Mouse (Mus musculus) erythroid progenitor cell, adult 5-6 weeks (primary cell): Measurements from ENCODE around the gene Psma1. TPM values are rescaled to one million over a fixed set of nuclear protein-coding genes. Genes with fewer than 3 reads are reported as not detected.

Source experiments
- ATAC-seq: replicated peaks from 2 replicates; pipeline ENCODE4 v1.8.0; 2016; ENCODE audit warnings: moderate number of reproducible peaks, mild to moderate bottlenecking, moderate TSS enrichment, inconsistent platforms; ENCODE audit not compliant: poor library complexity, low FRiP score, severe bottlenecking
- total RNA-seq, 2 experiments: library from RNA; stranded (forward) in 1 of 2; stranded (reverse) in 1 of 2; fragments of 150-400 nt in 1 of 2; fragments of 186-747, 209-891 nt in 1 of 2; gene quantifications; 2 replicates each; pipeline versions ENCODE4 v1.2.3 to v1.2.4; 2015 to 2017; ENCODE audit warnings: low replicate concordance in 2 of 2

The Psma1 gene
- total RNA-seq (2015; ENCODE audit: low replicate concordance) (183 and 212 TPM in 2 replicates), total RNA-seq (2017; ENCODE audit: low replicate concordance) (102 and 114 TPM in 2 replicates)

DNA sequence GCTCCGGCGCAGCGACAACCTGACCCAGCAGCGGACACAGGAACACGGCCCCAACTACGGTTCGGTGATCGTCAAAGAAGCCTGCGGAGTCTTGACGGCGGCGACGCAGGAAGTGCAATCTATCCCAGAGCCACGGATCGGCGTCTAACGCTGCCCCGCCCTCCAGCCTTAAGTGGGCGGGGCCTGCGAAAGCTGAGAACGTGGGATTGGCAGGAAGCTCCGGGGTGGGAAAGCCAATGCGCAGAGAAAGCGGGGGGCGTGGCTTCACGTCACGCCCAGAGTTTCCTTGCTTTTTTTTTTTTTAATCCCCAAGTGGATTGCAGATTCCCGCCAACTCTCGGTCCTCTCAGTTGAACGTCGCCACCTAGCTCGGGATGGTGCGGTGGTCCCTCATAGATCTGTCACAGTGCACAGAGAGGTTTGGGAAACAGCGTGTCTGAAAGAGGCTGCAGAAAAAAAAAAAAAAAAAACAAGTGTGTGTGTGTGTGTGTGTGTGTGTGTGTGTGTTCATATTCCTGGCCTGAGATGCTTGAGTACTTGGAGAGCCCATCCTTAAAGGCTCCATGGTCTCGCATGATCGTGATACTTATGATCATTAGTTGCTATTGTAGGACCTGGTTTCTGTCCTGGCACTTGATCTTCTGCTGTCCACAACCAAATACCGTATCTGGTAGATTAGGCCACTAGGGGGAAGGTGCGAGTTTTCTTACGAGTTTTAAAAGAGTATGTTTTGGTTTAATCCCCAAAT is at the start of gene Psma1:
Psma1 (minus strand) TSS at position 114 of the 748 bp plus-strand sequence.
- peak; percentile 93 for ATAC-seq

DNA sequence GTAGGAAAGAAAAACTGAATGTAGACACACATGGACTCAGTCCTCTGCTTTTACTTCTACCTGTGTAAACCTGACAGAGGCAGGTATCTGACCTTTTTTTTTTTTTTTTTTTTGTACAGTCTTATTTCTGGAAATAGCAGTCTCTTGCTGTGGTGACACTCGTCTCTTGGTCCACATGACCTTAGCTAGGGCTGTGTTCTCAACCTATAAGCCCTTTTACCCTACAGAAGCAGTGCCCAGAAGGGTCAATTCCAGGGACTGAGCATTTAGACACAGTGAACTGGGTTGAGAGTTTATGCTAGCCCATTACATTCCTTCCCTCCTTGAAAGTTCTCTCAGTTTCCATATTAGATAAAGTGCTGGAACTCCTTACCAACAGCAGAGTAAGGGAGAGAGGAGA is 47.6 kb upstream of the Psma1 start:
- no peak for ATAC-seq

DNA sequence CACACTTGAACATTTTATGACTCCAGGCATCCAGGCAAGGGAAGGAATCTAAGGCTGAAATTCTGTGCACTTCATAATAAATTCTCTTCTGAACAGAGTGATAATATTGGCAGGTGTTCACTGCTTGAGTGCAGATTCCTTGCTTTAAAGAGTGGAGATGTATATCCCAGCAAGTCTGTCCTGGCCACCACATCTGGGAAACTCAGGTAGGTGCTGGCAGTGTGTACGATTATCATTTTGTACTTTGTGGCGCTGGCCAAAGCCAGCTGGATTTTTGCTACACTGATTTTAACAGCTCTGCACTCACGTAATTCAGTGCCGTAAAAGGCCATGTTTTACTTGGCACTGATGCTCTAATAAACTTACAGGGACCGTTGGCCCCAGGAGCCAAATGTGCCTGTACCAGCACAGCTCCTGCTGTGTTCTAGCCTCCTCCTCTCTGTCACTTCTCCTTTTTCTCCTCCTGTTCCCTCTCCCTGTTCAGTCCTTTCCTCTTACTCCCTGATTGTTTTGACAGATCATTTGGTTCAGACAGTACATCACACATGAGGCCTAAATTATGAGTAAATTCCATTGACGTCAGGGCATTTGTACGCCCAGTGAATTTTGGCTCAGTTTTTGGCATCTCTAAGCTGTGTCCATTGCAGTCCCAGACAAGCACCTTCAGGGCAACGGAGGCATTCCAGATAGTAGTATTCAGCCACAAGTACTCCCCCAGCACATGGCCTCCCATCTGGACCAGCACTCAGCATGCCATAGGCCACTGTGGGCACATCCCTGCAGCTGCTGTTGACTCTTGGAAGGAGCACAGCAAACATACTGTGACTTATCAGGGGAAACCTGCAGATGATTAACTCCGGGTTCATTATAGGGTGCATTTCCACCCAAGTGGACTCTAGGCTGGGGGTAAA is 46.9 kb upstream of the Psma1 start:
- no peak for ATAC-seq

GRCm38 (mm10) chr7:114321694-114322372 is 45.9 kb upstream of the Psma1 start:
- no peak for ATAC-seq

DNA sequence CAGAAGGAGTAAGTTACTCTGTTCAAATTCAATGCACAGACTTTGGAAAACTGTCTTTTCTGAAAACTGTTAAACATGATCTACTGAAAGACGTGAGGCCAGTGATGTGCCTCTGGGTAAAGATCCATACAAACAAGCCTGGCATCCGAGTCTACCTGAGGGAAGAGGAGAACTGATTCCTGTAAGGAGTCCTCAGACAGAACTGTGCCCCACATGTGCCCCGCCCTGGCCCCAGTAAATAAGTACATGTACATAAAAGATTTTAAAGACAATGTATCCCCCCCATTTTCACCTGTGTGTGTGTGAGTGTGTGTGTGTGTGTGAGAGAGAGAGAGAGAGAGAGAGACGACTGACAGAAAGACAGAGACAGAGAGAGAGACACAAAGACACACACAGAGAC is 42.0 kb upstream of the Psma1 start:
- ATAC-seq: no peak

GRCm38 (mm10) chr7:114317389-114317792 is 41.5 kb upstream of the Psma1 start:
- ATAC-seq: no peak

- no peak for ATAC-seq
These were observed 40.5 kb upstream of the Psma1 start for GRCm38 (mm10) chr7:114316361-114316871.

DNA sequence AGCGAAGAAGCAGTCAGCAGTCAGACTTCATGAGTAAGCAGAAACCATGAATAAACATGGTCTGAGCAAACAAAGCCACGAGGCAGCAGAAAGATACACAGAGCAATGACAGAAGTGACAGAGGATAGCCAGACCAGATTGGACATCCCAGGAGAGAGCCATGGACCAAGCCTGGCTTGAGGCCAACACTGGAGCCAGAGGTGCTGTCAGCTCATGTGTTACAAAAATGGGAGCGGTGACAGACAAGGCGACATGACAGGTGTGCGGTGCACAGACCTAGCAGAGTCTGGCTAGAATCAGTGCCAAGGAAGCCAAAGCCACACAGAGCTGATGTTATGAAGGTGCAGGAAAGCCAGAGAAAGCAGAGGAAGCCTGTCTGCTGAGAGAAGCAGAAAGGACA is 35.3 kb upstream of the Psma1 start:
- ATAC-seq: no peak

DNA sequence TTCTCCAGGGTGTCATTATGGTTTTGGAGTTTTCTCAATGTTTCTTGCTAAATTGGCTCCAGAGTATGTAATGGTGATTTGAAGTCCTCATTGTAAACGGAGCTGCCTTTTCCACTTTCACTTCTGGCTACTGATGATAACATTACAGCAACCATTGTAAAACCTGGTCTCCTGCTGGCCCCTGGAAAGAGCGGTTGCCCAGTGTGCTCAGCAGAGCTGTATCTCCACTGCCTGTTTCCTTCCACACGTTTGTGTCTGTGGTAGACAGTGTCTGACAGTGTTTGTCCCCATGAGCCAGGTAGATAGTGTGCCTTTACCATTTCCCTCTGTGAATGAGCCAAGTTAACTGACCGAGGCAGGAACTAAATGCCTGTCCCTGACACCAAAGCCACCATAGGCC is 33.1 kb upstream of the Psma1 start:
- no peak for ATAC-seq

- no peak for ATAC-seq
These were observed 25.4 kb upstream of the Psma1 start for GRCm38 (mm10) chr7:114301293-114301782.

DNA sequence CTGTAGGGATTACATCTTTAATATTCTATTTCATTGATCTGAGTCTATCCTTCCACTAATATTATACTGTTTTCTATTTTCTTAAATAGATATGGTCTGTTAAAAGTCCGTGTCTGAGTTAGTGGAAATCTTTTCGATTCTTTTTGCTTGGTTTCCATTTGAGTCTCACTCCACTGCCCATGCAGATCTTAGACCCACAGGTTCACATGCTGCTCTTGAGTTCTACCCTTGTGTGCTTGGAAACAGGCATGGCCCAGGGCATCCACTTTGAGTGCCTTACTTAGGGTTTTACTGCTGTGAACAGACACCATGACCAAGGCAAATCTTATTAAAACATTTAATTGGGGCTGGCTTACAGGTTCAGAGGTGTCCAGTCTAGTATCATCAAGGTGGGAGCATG is 24.9 kb upstream of the Psma1 start:
- no peak for ATAC-seq

DNA sequence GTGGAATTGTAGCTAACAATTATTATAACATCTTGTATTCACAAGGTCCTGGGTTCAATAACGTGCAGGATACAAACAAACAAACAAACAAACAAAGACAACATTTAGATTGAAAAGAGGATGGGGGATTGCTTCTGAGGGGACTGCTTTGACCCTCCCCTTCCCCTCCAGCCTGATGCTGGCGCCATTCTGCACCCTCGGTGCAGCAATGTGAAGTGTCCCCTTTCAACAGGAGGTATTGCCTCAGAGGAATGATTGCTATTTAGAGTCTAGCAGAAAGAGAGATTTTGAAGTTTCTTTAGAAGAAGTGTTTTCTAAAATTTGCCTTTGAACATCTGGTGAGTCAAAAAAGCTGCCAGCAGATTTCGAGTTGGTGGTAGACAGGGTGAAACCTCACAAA is 23.3 kb upstream of the Psma1 start:
- no peak for ATAC-seq

- ATAC-seq: no peak
These were observed 18.8 kb upstream of the Psma1 start for GRCm38 (mm10) chr7:114294698-114295097.

- no peak for ATAC-seq
These were observed 18.0 kb upstream of the Psma1 start for GRCm38 (mm10) chr7:114293903-114294302.

- no peak for ATAC-seq
These were observed 16.6 kb upstream of the Psma1 start for GRCm38 (mm10) chr7:114292501-114292971.

- ATAC-seq: 0 out of 2 replicates have a peak, but pooled peaks have one; percentile 41
These were observed 15.8 kb upstream of the Psma1 start for GRCm38 (mm10) chr7:114291461-114292335.

DNA sequence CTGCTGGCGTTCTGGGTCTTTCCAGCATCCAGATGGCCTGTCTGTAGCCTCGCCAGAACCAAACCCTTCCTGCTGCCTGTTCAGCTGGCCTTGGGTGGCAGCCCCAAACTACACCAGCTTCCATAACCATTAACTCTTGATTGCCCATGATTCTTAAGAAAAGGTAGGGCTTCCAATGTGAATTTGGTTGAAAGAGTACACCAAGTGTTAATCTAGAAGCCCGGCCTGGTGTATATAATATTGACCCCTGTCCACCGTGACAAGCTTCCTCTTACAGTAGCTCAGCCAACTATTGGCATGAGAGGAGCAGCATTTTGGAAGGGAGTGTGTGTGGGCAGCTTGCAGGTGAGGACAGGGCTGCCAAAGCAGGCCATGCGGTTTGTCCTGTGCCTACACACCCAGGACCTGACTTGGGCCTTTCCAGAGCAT is 14.2 kb upstream of the Psma1 start:
- no peak for ATAC-seq

GRCm38 (mm10) chr7:114284296-114284910 is 8.5 kb upstream of the Psma1 start:
- ATAC-seq: no peak
